Comparison of ENCODE assay signal across 11 mouse cellular contexts in the genomic region with DNA sequence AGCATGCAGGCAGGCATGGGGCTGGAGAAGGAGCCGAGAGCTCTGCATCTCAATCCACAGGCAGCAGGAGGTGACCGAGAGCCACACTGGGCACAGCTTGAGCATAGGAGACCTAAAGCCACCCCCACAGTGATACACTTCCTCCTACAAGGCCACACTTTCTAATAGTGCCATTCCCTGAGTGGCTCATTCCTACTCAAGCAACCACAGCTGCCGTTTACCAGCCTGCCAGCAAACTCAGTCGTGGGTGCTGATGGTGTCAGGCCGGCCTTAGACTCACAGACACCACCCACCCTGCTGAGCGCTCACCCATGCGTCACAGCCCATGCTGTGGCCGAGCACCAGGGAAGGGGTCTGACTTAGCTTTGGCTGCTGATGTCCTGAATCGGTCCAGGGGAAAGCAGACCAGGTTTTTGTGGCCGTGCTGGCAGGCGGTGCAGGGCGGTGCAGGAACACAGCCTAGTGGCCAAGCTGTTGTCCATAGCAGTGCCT. TPM values are rescaled to one million over a fixed set of nuclear protein-coding genes. Genes with fewer than 3 reads are reported as not detected.
DNase-seq lines count a peak whose midpoint lies in the region; ATAC-seq and TF ChIP-seq lines count a peak whose summit lies in the region.
"Had no signal": no experiment of that assay in that cellular context is flagged by ENCODE, and none has a peak within 500 bp of the region (broad histone marks: within the 10 kb centered on the region; RNA-seq: fewer than 3 reads in every experiment).

No protein-coding gene starts in this region.

- DNase-seq in kidney, postnatal 14 days = no peak
- peak; percentile 35 for DNase-seq in thymus, postnatal 25 days
- DNase-seq in thymus, postnatal 10 days (ENCODE audit: low spot score in 2 of 2) = no peak
- peak; percentile 69 to 75 for DNase-seq in kidney, postnatal 4 days
- no peak for DNase-seq in urinary bladder, adult 18-20 months (ENCODE audit: low spot score in 2 of 2)

- TF ChIP-seq CTCF in intestine, postnatal 0 days (IDR thresholded peaks at IDR 0.05; ENCODE audit: low read depth) = no peak

- peak overlapping the region; percentile 35; the same call in 1 of the 2 replicates for H3K9ac ChIP-seq in kidney, embryonic 16.5 days (replicated peaks; ENCODE audit: low read length)
- no peak overlapping the region for H3K9ac ChIP-seq in intestine, postnatal 0 days (ENCODE audit: low read depth, low read length)
- H3K9ac ChIP-seq: forebrain, embryonic 12.5 days; heart, embryonic 15.5 days had no signal

- H3K4me2 ChIP-seq in kidney, embryonic 16.5 days (replicated peaks; ENCODE audit: low read depth, low read length) = no peak overlapping the region
- H3K4me2 ChIP-seq in intestine, postnatal 0 days (replicated peaks; ENCODE audit: low read depth) = no peak overlapping the region
- H3K4me2 ChIP-seq: forebrain, embryonic 12.5 days; heart, embryonic 15.5 days had no signal

- H3K4me3 ChIP-seq in kidney, embryonic 16.5 days (ENCODE audit: low read length) = no peak overlapping the region
- H3K4me3 ChIP-seq in intestine, postnatal 0 days (ENCODE audit: low read depth, low read length) = no peak overlapping the region
- H3K4me3 ChIP-seq: forebrain, embryonic 12.5 days; heart, embryonic 15.5 days had no signal

- H3K4me1 ChIP-seq in kidney, embryonic 16.5 days (ENCODE audit: insufficient read depth, low read length) = peaks cover 33% of the 10 kb centered on the region
- no peaks in the 10 kb centered on the region for H3K4me1 ChIP-seq in intestine, postnatal 0 days (replicated peaks; ENCODE audit: control insufficient read depth, insufficient read depth, low read length)
- H3K4me1 ChIP-seq: forebrain, embryonic 12.5 days had no signal

- 72% methylated on average over 12 of the region's 12 CpGs for WGBS in kidney, embryonic 16.5 days
- 89% methylated on average over 12 of the region's 12 CpGs for WGBS in intestine, postnatal 0 days

- no peaks in the 10 kb centered on the region for H3K27me3 ChIP-seq in kidney, embryonic 16.5 days (ENCODE audit: insufficient read depth, low read length)
- H3K27me3 ChIP-seq in intestine, postnatal 0 days (replicated peaks; ENCODE audit: control insufficient read depth, insufficient read depth, low read length) = no peaks in the 10 kb centered on the region
- H3K27me3 ChIP-seq: forebrain, embryonic 12.5 days; heart, embryonic 15.5 days had no signal

- peaks cover 74% of the 10 kb centered on the region for H3K36me3 ChIP-seq in kidney, embryonic 16.5 days (ENCODE audit: insufficient read depth, low read length)
- peaks cover 98% of the 10 kb centered on the region for H3K36me3 ChIP-seq in intestine, postnatal 0 days (ENCODE audit: control insufficient read depth, insufficient read depth)

- no peak for ATAC-seq in kidney, embryonic 16.5 days (ENCODE audit: low FRiP score, low TSS enrichment)
- no peak for ATAC-seq in intestine, postnatal 0 days

- H3K9me3 ChIP-seq in kidney, embryonic 16.5 days (ENCODE audit: low read length) = no peaks in the 10 kb centered on the region
- no peaks in the 10 kb centered on the region for H3K9me3 ChIP-seq in intestine, postnatal 0 days (ENCODE audit: control insufficient read depth)
- H3K9me3 ChIP-seq: forebrain, embryonic 12.5 days; heart, embryonic 15.5 days had no signal

- H3K27ac ChIP-seq in kidney, embryonic 16.5 days (ENCODE audit: low read length) = no peak overlapping the region
- H3K27ac ChIP-seq in intestine, postnatal 0 days (ENCODE audit: low read depth, low read length) = no peak overlapping the region
- H3K27ac ChIP-seq: forebrain, embryonic 12.5 days; heart, embryonic 15.5 days had no signal

RNA-seq across cellular contexts. Expression of gene Abhd16a, which starts 8.1 kb away (rescaled TPM):
- polyA plus RNA-seq in kidney, embryonic 16.5 days (2015; fragmentation: Nextera tagmentation; extraction: Ambion mirVana) = 115 and 118 TPM in 2 replicates
- polyA plus RNA-seq in intestine, postnatal 0 days (2015; fragmentation: Nextera tagmentation; extraction: Ambion mirVana) = 101 and 103 TPM in 2 replicates

RNA-seq across cellular contexts. Expression of gene Ly6g5c, which starts 10.9 kb away (rescaled TPM):
- polyA plus RNA-seq in kidney, embryonic 16.5 days (2015; fragmentation: Nextera tagmentation; extraction: Ambion mirVana) = not detected in 2 replicates
- polyA plus RNA-seq in intestine, postnatal 0 days (2015; fragmentation: Nextera tagmentation; extraction: Ambion mirVana) = not detected in 2 replicates
- polyA plus RNA-seq: forebrain, embryonic 12.5 days; heart, embryonic 15.5 days; large intestine, adult 2 months; liver, embryonic 16.5 days had no signal

RNA-seq across cellular contexts. Expression of gene Ly6g6f, which starts 11.8 kb away (rescaled TPM):
- 0.26 TPM in 1 of 2 replicates, not detected in the other for polyA plus RNA-seq in kidney, embryonic 16.5 days (2015; fragmentation: Nextera tagmentation; extraction: Ambion mirVana)
- polyA plus RNA-seq in intestine, postnatal 0 days (2015; fragmentation: Nextera tagmentation; extraction: Ambion mirVana) = not detected in 2 replicates

RNA-seq across cellular contexts. Expression of gene Ly6g5b, which starts 18.0 kb away (rescaled TPM):
- 0.89 and 1.5 TPM in 2 replicates for polyA plus RNA-seq in kidney, embryonic 16.5 days (2015; fragmentation: Nextera tagmentation; extraction: Ambion mirVana)
- polyA plus RNA-seq in intestine, postnatal 0 days (2015; fragmentation: Nextera tagmentation; extraction: Ambion mirVana) = 0.46 and 0.59 TPM in 2 replicates

RNA-seq across cellular contexts. Expression of gene Ly6g6d, which starts 19.3 kb away (rescaled TPM):
- polyA plus RNA-seq in kidney, embryonic 16.5 days (2015; fragmentation: Nextera tagmentation; extraction: Ambion mirVana) = 4.4 and 4.6 TPM in 2 replicates
- polyA plus RNA-seq in intestine, postnatal 0 days (2015; fragmentation: Nextera tagmentation; extraction: Ambion mirVana) = 3.8 and 4.9 TPM in 2 replicates

Comparison
In these comparisons a context has a peak if more than half of its experiments do, and no peak if none do; other contexts are left out.
1. DNase-seq: peak in thymus, postnatal 25 days (single experiment) and kidney, postnatal 4 days (2 of 2); none in kidney, postnatal 14 days (single experiment), thymus, postnatal 10 days (0 of 2) and urinary bladder, adult 18-20 months (0 of 2).